21 mouse cellular contexts compared by ENCODE assay signal in the genomic region with DNA sequence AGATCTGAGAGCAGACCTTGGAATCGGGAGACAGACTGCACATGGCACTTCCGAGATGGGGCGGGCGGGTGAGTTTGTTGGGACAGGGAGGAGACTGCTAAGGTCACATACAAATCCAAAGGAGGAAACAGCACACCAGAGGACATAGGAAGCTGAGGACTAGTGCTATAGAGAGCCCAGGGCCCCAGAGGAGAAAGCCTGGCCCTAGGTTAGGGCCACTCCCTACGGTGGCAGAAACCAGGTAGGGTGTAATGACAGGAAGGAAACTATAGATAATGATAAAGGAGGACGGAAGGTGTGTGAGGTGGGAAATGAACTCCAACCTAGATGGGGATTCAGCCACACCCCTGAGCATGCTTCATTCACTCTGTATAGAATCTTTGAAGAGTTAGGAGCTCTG.
"Had no signal": no experiment of that assay in that cellular context is flagged by ENCODE, and none has a peak within 500 bp of the region (broad histone marks: within the 10 kb centered on the region; RNA-seq: fewer than 3 reads in every experiment).

No protein-coding gene starts in this region.

- H3K27ac ChIP-seq: liver, embryonic 15.5 days; lung, embryonic 15.5 days; macrophage; midbrain, embryonic 13.5 days; midbrain, embryonic 15.5 days; neural tube, embryonic 12.5 days; stomach, embryonic 15.5 days had no signal

- ATAC-seq: liver, postnatal 0 days; lung, postnatal 0 days; midbrain, embryonic 13.5 days; midbrain, embryonic 15.5 days had no signal

- DNase-seq: liver, postnatal 0 days; lung, adult 2 months; lung, postnatal 14 days; lung, postnatal 36 days; retina, postnatal 1 day; right cerebral cortex, adult 18-20 months; right cerebral cortex, postnatal 25 days; right cerebral cortex, postnatal 4 days; thymus, adult 2 months; thymus, postnatal 25 days; thymus, postnatal 4 days had no signal

- H3K9me3 ChIP-seq: liver, embryonic 15.5 days; lung, embryonic 15.5 days; megakaryocyte, embryonic 14.5 days; midbrain, embryonic 13.5 days; midbrain, embryonic 15.5 days; neural tube, embryonic 12.5 days; stomach, embryonic 15.5 days had no signal

- H3K4me2 ChIP-seq: liver, embryonic 15.5 days; lung, embryonic 15.5 days; midbrain, embryonic 11.5 days; midbrain, embryonic 13.5 days; midbrain, embryonic 15.5 days; neural tube, embryonic 12.5 days; stomach, embryonic 15.5 days had no signal

- H3K4me3 ChIP-seq: liver, embryonic 15.5 days; lung, embryonic 15.5 days; megakaryocyte, embryonic 14.5 days; midbrain, embryonic 13.5 days; midbrain, embryonic 15.5 days; neural tube, embryonic 12.5 days; stomach, embryonic 15.5 days had no signal

- H3K27me3 ChIP-seq: liver, embryonic 15.5 days; lung, embryonic 15.5 days; megakaryocyte, embryonic 14.5 days; midbrain, embryonic 13.5 days; midbrain, embryonic 15.5 days; neural tube, embryonic 12.5 days; stomach, embryonic 15.5 days had no signal

- H3K9ac ChIP-seq: liver, embryonic 15.5 days; liver, postnatal 0 days; lung, embryonic 15.5 days; midbrain, embryonic 13.5 days; midbrain, embryonic 15.5 days; neural tube, embryonic 12.5 days; stomach, embryonic 15.5 days had no signal
